In genomic region chr13:110649870-110650497, GRCm38 (mm10) we compare ENCODE assay signal across 12 mouse cellular contexts.
DNase-seq lines count a peak whose midpoint lies in the region; ATAC-seq and TF ChIP-seq lines count a peak whose summit lies in the region.
"Had no signal": no experiment of that assay in that cellular context is flagged by ENCODE, and none has a peak within 500 bp of the region (broad histone marks: within the 10 kb centered on the region; RNA-seq: fewer than 3 reads in every experiment).

No protein-coding gene starts in this region.

- TF ChIP-seq CTCF in brain, embryonic 14.5 days (IDR thresholded peaks at IDR 0.05; ENCODE audit: borderline replicate concordance, extremely low read depth, insufficient read depth, insufficient read length) = no peak

- H3K9me3 ChIP-seq in forebrain, embryonic 11.5 days (ENCODE audit: control insufficient read depth, low read length) = no peaks in the 10 kb centered on the region
- H3K9me3 ChIP-seq in forebrain, embryonic 10.5 days = no peaks in the 10 kb centered on the region
- no peaks in the 10 kb centered on the region for H3K9me3 ChIP-seq in hindbrain, embryonic 14.5 days (ENCODE audit: control insufficient read depth, low read length)
- H3K9me3 ChIP-seq in midbrain, embryonic 15.5 days = no peaks in the 10 kb centered on the region

- H3K27ac ChIP-seq in forebrain, embryonic 11.5 days (ENCODE audit: low read depth, low read length) = no peak overlapping the region
- H3K27ac ChIP-seq in forebrain, embryonic 10.5 days = no peak overlapping the region
- H3K27ac ChIP-seq in hindbrain, embryonic 14.5 days = peak overlapping the region; percentile 59
- H3K27ac ChIP-seq in midbrain, embryonic 15.5 days = peak overlapping the region; percentile 76

- H3K4me2 ChIP-seq in forebrain, embryonic 11.5 days (ENCODE audit: low read depth, low read length, severe bottlenecking) = no peak overlapping the region
- H3K4me2 ChIP-seq in hindbrain, embryonic 14.5 days (replicated peaks) = no peak overlapping the region
- peak overlapping the region; percentile 19 for H3K4me2 ChIP-seq in midbrain, embryonic 15.5 days

- H3K4me3 ChIP-seq in forebrain, embryonic 11.5 days (ENCODE audit: low read depth, low read length) = no peak overlapping the region
- no peak overlapping the region for H3K4me3 ChIP-seq in forebrain, embryonic 10.5 days
- H3K4me3 ChIP-seq in hindbrain, embryonic 14.5 days (replicated peaks; ENCODE audit: low read length) = no peak overlapping the region
- H3K4me3 ChIP-seq in midbrain, embryonic 15.5 days = no peak overlapping the region

- peak; percentile 86 for ATAC-seq in forebrain, embryonic 11.5 days (replicated peaks; ENCODE audit: low FRiP score)
- ATAC-seq in hindbrain, embryonic 14.5 days (ENCODE audit: low FRiP score) = peak; percentile 76
- peak; percentile 94 for ATAC-seq in midbrain, embryonic 15.5 days (replicated peaks)
- ATAC-seq: intestine, embryonic 16.5 days had no signal

- no peaks in the 10 kb centered on the region for H3K27me3 ChIP-seq in forebrain, embryonic 11.5 days (ENCODE audit: control insufficient read depth, insufficient read depth, low read length)
- H3K27me3 ChIP-seq in forebrain, embryonic 10.5 days (ENCODE audit: poor library complexity, severe bottlenecking) = no peaks in the 10 kb centered on the region
- no peaks in the 10 kb centered on the region for H3K27me3 ChIP-seq in hindbrain, embryonic 14.5 days (ENCODE audit: control insufficient read depth, insufficient read depth, low read length)
- no peaks in the 10 kb centered on the region for H3K27me3 ChIP-seq in midbrain, embryonic 15.5 days (replicated peaks)

- no peaks in the 10 kb centered on the region; the same call in 1 of the 2 replicates for H3K4me1 ChIP-seq in forebrain, embryonic 11.5 days (replicated peaks; ENCODE audit: control insufficient read depth, insufficient read depth, low read length)
- H3K4me1 ChIP-seq in forebrain, embryonic 10.5 days = peaks cover 8% of the 10 kb centered on the region
- 0 out of 2 replicates have a peak, but pooled peaks cover 11% of the 10 kb centered on the region for H3K4me1 ChIP-seq in hindbrain, embryonic 14.5 days (replicated peaks; ENCODE audit: control insufficient read depth, insufficient read depth, low read length)
- H3K4me1 ChIP-seq in midbrain, embryonic 15.5 days = peaks cover 16% of the 10 kb centered on the region

- WGBS in forebrain, embryonic 11.5 days = 43% methylated on average over 2 of the region's 2 CpGs
- WGBS in forebrain, embryonic 10.5 days = 58% methylated on average over 2 of the region's 2 CpGs
- WGBS in hindbrain, embryonic 14.5 days = 23% methylated on average over 2 of the region's 2 CpGs
- WGBS in midbrain, embryonic 15.5 days = 9% methylated on average over 2 of the region's 2 CpGs

- TF ChIP-seq POLR2A in brain, embryonic 14.5 days (IDR thresholded peaks at IDR 0.05; ENCODE audit: borderline replicate concordance, extremely low read depth, insufficient read depth, insufficient read length, poor library complexity, severe bottlenecking) = no peak

- H3K36me3 ChIP-seq in forebrain, embryonic 11.5 days (ENCODE audit: control insufficient read depth, insufficient read depth, low read length) = no peaks in the 10 kb centered on the region
- H3K36me3 ChIP-seq in forebrain, embryonic 10.5 days (replicated peaks) = no peaks in the 10 kb centered on the region
- no peaks in the 10 kb centered on the region for H3K36me3 ChIP-seq in hindbrain, embryonic 14.5 days (replicated peaks; ENCODE audit: control insufficient read depth, insufficient read depth)
- no peaks in the 10 kb centered on the region for H3K36me3 ChIP-seq in midbrain, embryonic 15.5 days (replicated peaks)

- no peak for DNase-seq in forebrain, embryonic 11.5 days (ENCODE audit: low spot score)
- DNase-seq in forebrain, embryonic 10.5 days (ENCODE audit: extremely low spot score, low spot score) = no peak
- peak; percentile 95 for DNase-seq in brain, embryonic 14.5 days (ENCODE audit: low read depth)
- DNase-seq in hindbrain, embryonic 14.5 days (ENCODE audit: low spot score) = peak; percentile 74
- no peak for DNase-seq in lung, postnatal 14 days
- no peak for DNase-seq in kidney, postnatal 25 days
- no peak for DNase-seq in urinary bladder, postnatal 36 days (ENCODE audit: low spot score in 2 of 2)
- DNase-seq: cerebellum, postnatal 36 days; gastrocnemius, postnatal 36 days; liver had no signal

- no peak overlapping the region for H3K9ac ChIP-seq in forebrain, embryonic 11.5 days (ENCODE audit: low read length)
- no peak overlapping the region for H3K9ac ChIP-seq in hindbrain, embryonic 14.5 days
- no peak overlapping the region for H3K9ac ChIP-seq in midbrain, embryonic 15.5 days

Comparison
In these comparisons a context has a peak if more than half of its experiments do, and no peak if none do; other contexts are left out.
1. DNase-seq: peak in brain, embryonic 14.5 days (single experiment) and hindbrain, embryonic 14.5 days (single experiment); none in forebrain, embryonic 11.5 days (single experiment), forebrain, embryonic 10.5 days (single experiment), lung, postnatal 14 days (single experiment), kidney, postnatal 25 days (0 of 2) and urinary bladder, postnatal 36 days (0 of 2).
2. H3K27ac ChIP-seq: peak in hindbrain, embryonic 14.5 days (single experiment) and midbrain, embryonic 15.5 days (single experiment); none in forebrain, embryonic 11.5 days (single experiment) and forebrain, embryonic 10.5 days (single experiment).
3. Peak in every context shown above with its lines, with median percentiles within 50 percentile points of each other: ATAC-seq.